Mouse (Mus musculus) bone marrow macrophage, adult 2 months (primary cell): ENCODE measurements around the gene Lrp1.

Source experiments
- CTCF ChIP-seq: IDR thresholded peaks from 2 replicates; pipeline ENCODE4 v1.5.1; 2012; ENCODE audit warnings: low read depth, mild to moderate bottlenecking, low read length, moderate library complexity
- POLR2A ChIP-seq: IDR thresholded peaks from 2 replicates; pipeline ENCODE4 v1.6.1; 2012; ENCODE audit warnings: mild to moderate bottlenecking, low read depth, low read length, borderline replicate concordance

GRCm38 (mm10) chr10:127543916-127544315 lies 77.0 kb downstream of the Lrp1 start:
- TF ChIP-seq CTCF: no peak
- TF ChIP-seq POLR2A: no peak
